ENCODE assay signal across 8 mouse cellular contexts in genomic region chr12:99391942-99392880, GRCm38 (mm10).
A peak's percentile ranks its signal among the peaks of the same experiment; 100 is the strongest.
DNase-seq lines count a peak whose midpoint lies in the region; ATAC-seq and TF ChIP-seq lines count a peak whose summit lies in the region.

No protein-coding gene starts in this region.

- H3K4me2 ChIP-seq in embryonic facial prominence, embryonic 14.5 days (ENCODE audit: low read depth, low read length) = peak overlapping the region; percentile 75
- peak overlapping the region; percentile 82 for H3K4me2 ChIP-seq in limb, embryonic 13.5 days (replicated peaks)
- peak overlapping the region; percentile 88 for H3K4me2 ChIP-seq in midbrain, embryonic 16.5 days (ENCODE audit: low read length)

- DNase-seq in 3134 (ENCODE audit: extremely low read depth, insufficient read length, low spot score) = peak; percentile 100
- peak; percentile 97 to 98 for DNase-seq in adrenal gland, postnatal 4 days (ENCODE audit: low spot score in 2 of 2)
- DNase-seq in embryonic facial prominence, embryonic 14.5 days (ENCODE audit: low spot score) = peak; percentile 98
- peak; percentile 99 to 100 for DNase-seq in heart, adult 2 months
- peak; percentile 100 for DNase-seq in kidney, adult 8-10 months
- DNase-seq in spleen, postnatal 10 days (ENCODE audit: low spot score in 2 of 2) = peak; percentile 99

- H3K36me3 ChIP-seq in embryonic facial prominence, embryonic 14.5 days (ENCODE audit: control insufficient read depth, insufficient read depth, low read length) = peaks cover 18% of the 10 kb centered on the region
- H3K36me3 ChIP-seq in heart, adult 2 months (ENCODE audit: control insufficient read depth, insufficient read depth, low read length) = peaks cover 3% of the 10 kb centered on the region; the same call in 1 of the 2 replicates
- H3K36me3 ChIP-seq in limb, embryonic 13.5 days = peaks cover 16% of the 10 kb centered on the region
- H3K36me3 ChIP-seq in midbrain, embryonic 16.5 days (ENCODE audit: control insufficient read depth, insufficient read depth, low read length) = peaks cover 3% of the 10 kb centered on the region; the same call in 1 of the 2 replicates

- intact Hi-C loops in heart, adult 2 months (cut with DNase I) = loop anchor here (2.0 to 10.0 kb wide), 5 partner anchors 55 to 443 kb away; no protein-coding TSS in a partner anchor

- peak overlapping the region; percentile 93 for H3K9ac ChIP-seq in embryonic facial prominence, embryonic 14.5 days (ENCODE audit: low read depth, low read length)
- peak overlapping the region; percentile 81 for H3K9ac ChIP-seq in heart, adult 2 months (ENCODE audit: low read depth, low read length)
- peak overlapping the region; percentile 93 for H3K9ac ChIP-seq in limb, embryonic 13.5 days
- peak overlapping the region; percentile 81 for H3K9ac ChIP-seq in midbrain, embryonic 16.5 days (ENCODE audit: low read depth, low read length)

- peak; percentile 93 for ATAC-seq in embryonic facial prominence, embryonic 14.5 days (ENCODE audit: low read depth)
- peak; percentile 93 for ATAC-seq in limb, embryonic 13.5 days (ENCODE audit: low FRiP score, low read depth)
- ATAC-seq in midbrain, embryonic 16.5 days = peak; percentile 93

- no peaks in the 10 kb centered on the region for H3K27me3 ChIP-seq in embryonic facial prominence, embryonic 14.5 days (replicated peaks; ENCODE audit: control insufficient read depth, insufficient read depth, low read length)
- H3K27me3 ChIP-seq in heart, adult 2 months (ENCODE audit: control insufficient read depth, insufficient read depth, low read length) = no peaks in the 10 kb centered on the region
- no peaks in the 10 kb centered on the region for H3K27me3 ChIP-seq in limb, embryonic 13.5 days
- no peaks in the 10 kb centered on the region; the same call in 1 of the 2 replicates for H3K27me3 ChIP-seq in midbrain, embryonic 16.5 days (ENCODE audit: control insufficient read depth, insufficient read depth, low read depth, low read length)

- peaks cover 4% of the 10 kb centered on the region; the same call in 1 of the 2 replicates for H3K79me2 ChIP-seq in heart, adult 2 months (replicated peaks; ENCODE audit: control insufficient read depth, insufficient read depth, low read length)

- peak; percentile 33; the same call in 1 of the 2 replicates for TF ChIP-seq EP300 in heart, adult 2 months (IDR thresholded peaks at IDR 0.05; ENCODE audit: insufficient read depth, low read depth, low read length)

- peak overlapping the region; percentile 96 for H3K27ac ChIP-seq in embryonic facial prominence, embryonic 14.5 days (replicated peaks; ENCODE audit: low read depth, low read length)
- peak overlapping the region; percentile 84 for H3K27ac ChIP-seq in heart, adult 2 months
- peak overlapping the region; percentile 95 for H3K27ac ChIP-seq in limb, embryonic 13.5 days
- peak overlapping the region; percentile 90 for H3K27ac ChIP-seq in midbrain, embryonic 16.5 days (ENCODE audit: low read length)

- WGBS in embryonic facial prominence, embryonic 14.5 days = under 1% methylated on average over 56 of the region's 87 CpGs
- under 1% methylated on average over 86 of the region's 87 CpGs for WGBS in heart, adult 2 months
- WGBS in limb, embryonic 13.5 days = under 1% methylated on average over 76 of the region's 87 CpGs
- WGBS in midbrain, embryonic 16.5 days = under 1% methylated on average over 69 of the region's 87 CpGs

- H3K9me3 ChIP-seq in embryonic facial prominence, embryonic 14.5 days (ENCODE audit: control insufficient read depth, low read length) = no peaks in the 10 kb centered on the region
- no peaks in the 10 kb centered on the region for H3K9me3 ChIP-seq in limb, embryonic 13.5 days
- H3K9me3 ChIP-seq in midbrain, embryonic 16.5 days (replicated peaks; ENCODE audit: control insufficient read depth, low read length, poor library complexity, severe bottlenecking) = no peaks in the 10 kb centered on the region

- H3K4me1 ChIP-seq in embryonic facial prominence, embryonic 14.5 days (ENCODE audit: control insufficient read depth, insufficient read depth, low read length) = 0 out of 2 replicates have a peak, but pooled peaks cover 3% of the 10 kb centered on the region
- H3K4me1 ChIP-seq in heart, adult 2 months (ENCODE audit: control insufficient read depth, insufficient read depth, low read length) = peaks cover 4% of the 10 kb centered on the region
- peaks cover 24% of the 10 kb centered on the region for H3K4me1 ChIP-seq in limb, embryonic 13.5 days
- peaks cover 16% of the 10 kb centered on the region for H3K4me1 ChIP-seq in midbrain, embryonic 16.5 days (ENCODE audit: control insufficient read depth, insufficient read depth, low read length)

- TF ChIP-seq POLR2A in heart, adult 2 months (IDR thresholded peaks at IDR 0.05; ENCODE audit: insufficient read depth, low read depth, low read length) = peak; percentile 44

- H3K4me3 ChIP-seq in embryonic facial prominence, embryonic 14.5 days (ENCODE audit: low read depth, low read length) = peak overlapping the region; percentile 90
- H3K4me3 ChIP-seq in heart, adult 2 months = peak overlapping the region; percentile 98
- peak overlapping the region; percentile 94 for H3K4me3 ChIP-seq in limb, embryonic 13.5 days
- H3K4me3 ChIP-seq in midbrain, embryonic 16.5 days (ENCODE audit: low read depth, low read length) = peak overlapping the region; percentile 89

- no peak for TF ChIP-seq CTCF in heart, adult 2 months (IDR thresholded peaks at IDR 0.05)

Comparison
In these comparisons a context has a peak if more than half of its experiments do, and no peak if none do; other contexts are left out.
1. Peak in every context shown above with its lines: DNase-seq, ATAC-seq, H3K4me3 ChIP-seq and H3K27ac ChIP-seq.